Mouse (Mus musculus): ENCODE data around the gene Trem1.

DNA sequence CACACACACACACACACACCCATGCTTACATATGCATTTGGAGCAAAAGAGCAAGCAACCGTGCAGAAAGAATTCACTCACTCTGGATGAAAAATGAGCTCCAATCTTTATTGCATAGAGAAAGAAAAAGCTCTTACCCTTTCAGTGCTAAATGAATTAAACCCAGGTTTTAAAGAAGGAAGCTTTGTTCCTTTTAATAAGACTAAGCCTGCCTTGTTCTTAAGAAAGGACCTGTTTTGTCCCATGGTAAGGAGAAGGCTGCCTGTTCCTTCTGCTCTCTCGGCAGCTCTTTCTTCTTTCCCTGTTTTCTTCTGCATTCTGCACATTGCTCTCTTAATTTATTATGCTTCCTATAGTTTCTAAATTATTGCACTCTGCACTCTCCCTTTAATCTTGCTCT lies 33.6 kb downstream of the Trem1 start:
- TF ChIP-seq CTCF (IDR thresholded peaks at IDR 0.05; ENCODE audit: extremely low read depth, insufficient read depth, insufficient read length, insufficient replicate concordance) (no peak), POLR2A (IDR thresholded peaks at IDR 0.05; ENCODE audit: low read depth, low read length) (no peak)
